Mouse (Mus musculus) layer of hippocampus, adult 18-20 months (tissue): ENCODE data around the gene Gm28053. TPM values are rescaled to one million over a fixed set of nuclear protein-coding genes. Genes with fewer than 3 reads are reported as not detected.
"Not testable (repeated sequence)": the region's sequence is repeated elsewhere in the genome, so short reads cannot be mapped to it uniquely, and the experiment has no call there.

ENCODE experiments used
- DNase-seq, 2 experiments: peaks; one replicate each; pipeline ENCODE4 v3.0.0; 2022; ENCODE audit warnings: low spot score in 2 of 2
- long read RNA-seq: library from polyadenylated mRNA; stranded (forward); transcript quantifications from one replicate; pipeline ENCODE4 v2.0.0, GENCODE M21; 2021
- total RNA-seq, 2 experiments: library from RNA; stranded (reverse); gene quantifications; 2 replicates each; pipeline ENCODE4 v1.2.3; 2021

Gene Gm28053
- 1 to 10 TPM in 1 of 2 experiments, not detected in 1; 1.9 TPM for total RNA-seq
- long read RNA-seq = 0 reads

DNA sequence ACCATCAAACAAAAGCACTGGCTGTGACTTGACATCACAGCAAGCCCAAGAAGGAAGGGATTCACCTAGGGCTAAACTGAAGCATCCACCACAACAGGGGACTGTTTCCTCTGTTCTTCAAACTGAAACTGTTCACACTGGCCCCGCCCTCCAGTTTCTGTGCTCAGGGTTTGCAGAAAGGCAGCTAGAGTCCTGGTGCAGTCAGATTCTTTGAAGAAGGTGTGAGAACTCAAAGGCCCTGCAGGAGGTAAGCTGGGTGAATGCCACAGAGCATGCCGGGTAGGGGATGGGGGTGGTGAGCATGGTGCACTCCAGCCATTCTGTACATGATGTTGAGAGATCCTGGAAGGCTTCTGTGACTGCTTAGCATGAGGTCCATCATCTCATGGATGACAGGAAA lies at the start of gene Gm28053, which contains the start of gene Gimap7:
TSS of gene Gm28053 (plus strand) at position 153 of the 400 bp plus-strand sequence.
TSS of gene Gimap7 (plus strand) at position 167 of the 400 bp plus-strand sequence.
- no peak for DNase-seq

DNA sequence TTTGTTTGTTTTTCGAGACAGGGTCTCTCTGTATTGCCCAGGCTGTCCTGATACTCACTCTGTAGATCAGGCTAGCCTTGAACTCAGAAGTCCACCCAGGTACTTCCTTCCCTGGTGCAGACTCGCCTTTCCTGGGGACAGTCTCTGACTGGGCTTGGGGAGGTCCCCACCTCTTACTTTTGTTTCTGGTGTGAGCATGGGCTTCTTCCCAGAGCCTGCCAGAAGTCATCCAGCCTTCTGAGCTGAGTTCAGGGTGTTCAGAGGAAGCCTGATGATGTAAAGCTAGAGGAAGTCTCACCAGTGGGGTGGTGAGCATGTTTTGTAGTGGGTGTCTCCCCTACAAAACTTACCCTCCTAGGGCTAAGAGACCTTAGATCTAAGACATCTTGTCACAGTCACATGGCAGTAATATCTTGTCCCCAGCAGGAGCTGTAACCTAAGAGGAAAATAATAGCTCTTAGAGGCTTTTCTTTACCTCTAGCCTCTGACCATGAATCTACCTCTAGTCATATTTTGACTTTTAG lies 48.9 kb upstream of the Gm28053 start:
- no peak for DNase-seq

DNA sequence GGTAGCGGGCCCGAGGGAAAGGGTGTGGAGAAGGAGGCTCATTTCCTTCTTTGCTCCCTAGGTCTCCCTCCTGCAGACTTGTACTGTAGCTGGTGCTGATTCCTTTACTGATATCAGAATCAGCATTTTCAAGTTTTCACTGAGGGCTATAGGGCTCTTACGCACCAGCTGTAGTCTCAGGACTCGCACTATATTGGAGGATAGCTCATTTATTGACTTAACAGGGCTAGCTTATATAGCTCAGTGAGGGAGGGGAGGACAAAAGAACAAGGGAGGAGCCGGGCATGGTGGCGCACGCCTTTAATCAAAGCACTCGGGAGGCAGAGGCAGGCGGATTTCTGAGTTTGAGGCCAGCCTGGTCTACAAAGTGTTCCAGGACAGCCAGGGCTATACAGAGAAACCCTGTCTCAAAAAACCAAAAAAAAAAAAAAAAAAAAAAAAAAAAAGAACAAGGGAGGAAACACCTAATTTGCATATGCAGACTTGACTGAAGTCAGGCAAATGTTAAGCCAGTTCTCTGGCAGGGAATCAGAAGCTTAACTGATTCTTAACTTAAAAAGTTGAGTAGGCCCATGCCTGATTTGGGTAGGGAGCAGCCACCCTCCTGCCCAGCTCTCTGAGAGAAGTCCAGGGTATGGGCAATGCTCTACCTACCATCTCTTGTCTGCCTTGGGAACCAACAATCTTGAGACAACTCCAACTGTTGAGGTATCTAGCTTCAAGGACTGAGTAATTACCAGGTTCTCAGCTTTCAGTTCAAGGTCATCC lies 43.9 kb upstream of the Gm28053 start:
- DNase-seq = no peak

DNA sequence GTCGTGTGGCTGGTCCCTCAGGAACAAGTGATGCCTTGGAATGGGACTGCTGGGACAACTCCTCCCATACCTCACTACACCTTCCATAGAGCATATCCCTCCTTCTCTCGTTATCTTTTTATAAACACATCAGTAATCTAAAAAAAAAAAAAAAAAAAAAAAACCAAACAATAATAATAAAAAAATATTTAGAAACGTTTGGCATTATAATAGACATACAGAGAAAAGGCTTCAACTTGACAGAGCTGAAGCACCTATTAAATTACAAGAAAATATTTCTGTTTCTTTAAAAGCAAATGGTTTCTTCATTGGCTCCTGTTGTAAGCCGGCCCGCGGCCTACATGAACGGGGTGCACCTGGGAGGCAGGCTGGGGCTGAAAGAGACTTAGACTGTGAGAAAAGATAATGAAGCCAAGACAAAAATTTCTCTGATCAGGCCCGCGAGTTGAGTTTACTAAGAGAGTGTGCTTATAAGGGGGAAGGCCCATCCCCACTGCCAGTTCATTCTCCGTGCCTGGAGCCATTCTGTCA lies 42.9 kb upstream of the Gm28053 start:
- DNase-seq = no peak

DNA sequence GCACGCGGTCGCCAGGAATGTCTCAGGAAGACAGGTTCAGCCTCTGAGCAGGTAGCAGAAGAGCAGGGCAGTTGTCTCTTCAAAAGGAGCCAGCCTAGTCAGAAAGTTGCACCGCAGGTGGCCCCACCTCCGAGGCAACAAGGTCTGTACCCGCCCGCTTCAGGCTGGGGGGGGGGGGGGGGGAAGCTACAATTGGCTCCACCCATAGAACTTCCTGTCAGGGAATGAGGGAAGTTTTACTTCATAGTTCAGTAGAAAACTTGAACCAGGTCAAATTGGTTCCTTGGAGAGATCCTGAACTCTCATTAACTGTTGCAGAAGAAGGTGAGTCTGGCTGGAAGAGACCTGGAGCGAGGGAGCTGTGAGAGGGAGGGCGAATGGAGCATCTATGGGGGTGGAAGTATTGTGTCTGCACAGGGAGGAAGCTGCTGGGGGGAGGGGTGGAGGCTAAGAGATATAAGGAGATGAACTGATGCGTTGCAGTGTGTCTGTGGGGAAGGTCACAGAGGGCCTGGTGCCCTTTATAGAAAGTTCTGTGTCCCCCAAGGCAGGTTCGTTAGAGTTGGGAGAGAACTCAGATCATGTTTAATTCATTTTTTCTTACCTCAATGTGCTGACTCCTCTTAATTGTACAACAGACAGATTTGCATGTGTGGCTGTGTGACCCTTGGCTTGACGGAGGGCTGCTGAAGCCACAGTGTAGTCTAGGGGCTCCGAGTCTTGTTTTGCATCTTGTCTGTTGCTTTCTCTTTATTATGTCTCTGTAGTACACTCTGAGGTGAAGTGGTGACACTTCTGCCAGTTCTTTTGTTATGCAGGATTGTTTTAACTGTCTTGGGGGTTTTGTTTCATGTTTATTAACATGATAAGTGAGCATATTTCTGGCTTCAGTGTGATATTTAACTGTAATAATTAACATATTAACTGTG lies 42.2 kb upstream of the Gm28053 start, which contains the start of gene Gimap9:
TSS of gene Gimap9 (plus strand) at position 199 of the 929 bp plus-strand sequence.
- DNase-seq = no peak

DNA sequence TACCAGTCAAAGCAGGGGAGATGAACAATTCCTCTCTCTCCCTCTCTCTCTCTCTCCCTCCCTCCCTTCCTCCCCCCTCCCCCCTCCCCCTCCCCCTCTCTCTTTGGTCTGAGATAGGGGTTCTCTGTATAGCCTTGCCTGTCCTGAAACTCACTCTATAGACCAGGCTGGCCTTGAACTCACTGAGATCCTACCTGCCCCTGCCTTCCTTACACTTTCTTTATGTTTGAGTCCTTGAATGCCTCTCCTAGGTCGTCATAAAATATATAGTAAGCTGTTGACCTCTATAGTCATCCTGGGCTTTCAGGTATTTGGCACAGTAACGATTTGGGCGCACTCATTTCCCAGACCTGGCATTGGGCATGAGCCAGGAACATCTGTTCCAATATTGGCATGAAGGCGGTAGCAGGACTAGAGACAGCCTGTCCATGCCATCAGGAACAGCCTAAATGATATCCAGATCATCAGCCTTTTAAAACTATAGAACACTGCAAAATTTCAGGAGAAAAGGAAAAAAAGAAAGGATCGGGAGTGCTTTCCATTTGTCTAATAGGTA lies 41.5 kb upstream of the Gm28053 start:
- DNase-seq = no peak

DNA sequence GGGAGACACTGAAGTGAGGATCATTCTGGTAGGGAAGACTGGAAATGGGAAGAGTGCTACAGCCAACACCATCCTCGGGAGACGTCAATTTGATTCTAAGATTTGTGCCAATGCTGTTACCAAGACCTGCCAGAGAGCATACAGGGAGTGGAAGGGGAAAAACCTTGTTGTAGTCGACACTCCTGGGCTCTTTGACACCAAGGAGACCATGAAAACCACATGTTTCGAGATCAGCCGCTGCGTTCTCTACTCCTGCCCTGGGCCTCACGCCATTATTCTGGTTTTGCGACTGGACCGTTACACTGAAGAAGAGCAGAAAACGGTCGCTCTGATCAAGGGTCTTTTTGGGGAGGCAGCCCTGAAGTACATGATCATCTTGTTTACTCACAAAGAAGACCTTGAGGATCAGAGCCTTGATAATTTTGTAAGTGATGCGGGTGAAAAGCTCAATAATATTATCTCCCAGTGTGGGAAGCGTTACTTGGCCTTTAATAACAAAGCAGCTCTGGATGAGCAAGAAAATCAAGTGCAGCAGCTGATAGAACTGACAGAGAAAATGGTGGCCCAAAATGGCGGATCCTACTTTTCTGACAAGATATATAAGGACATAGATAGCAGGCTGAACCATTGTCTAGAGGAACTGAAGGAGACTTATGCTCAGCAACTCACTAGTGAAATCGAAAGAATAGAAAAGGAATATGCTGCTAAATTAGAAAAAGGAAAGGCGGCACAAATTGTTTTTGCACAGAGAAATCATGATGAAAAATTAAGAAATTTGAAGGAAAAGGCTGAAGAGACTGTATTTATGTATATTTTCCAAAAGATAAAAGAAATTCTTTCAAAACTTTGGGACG lies 40.7 kb upstream of the Gm28053 start:
- DNase-seq = no peak

DNA sequence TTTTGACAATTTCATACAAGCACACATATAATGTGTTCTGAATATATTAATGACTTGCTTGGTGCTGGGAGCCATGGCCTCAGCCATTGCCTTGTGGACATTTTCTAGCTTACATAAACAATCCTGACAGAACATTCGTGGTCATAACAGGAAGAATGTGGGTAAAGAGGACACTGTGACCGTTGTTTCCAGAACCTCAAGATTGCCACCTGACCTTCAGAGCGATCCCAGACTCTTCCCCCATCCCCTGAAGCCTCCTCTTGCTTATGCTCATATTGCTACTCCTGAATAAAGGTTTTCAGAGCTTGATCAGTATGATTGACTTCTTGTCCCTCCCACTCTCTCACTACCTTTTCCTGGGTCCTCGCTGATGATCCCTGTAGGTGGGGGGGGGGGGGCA lies 40.0 kb upstream of the Gm28053 start:
- no peak for DNase-seq

DNA sequence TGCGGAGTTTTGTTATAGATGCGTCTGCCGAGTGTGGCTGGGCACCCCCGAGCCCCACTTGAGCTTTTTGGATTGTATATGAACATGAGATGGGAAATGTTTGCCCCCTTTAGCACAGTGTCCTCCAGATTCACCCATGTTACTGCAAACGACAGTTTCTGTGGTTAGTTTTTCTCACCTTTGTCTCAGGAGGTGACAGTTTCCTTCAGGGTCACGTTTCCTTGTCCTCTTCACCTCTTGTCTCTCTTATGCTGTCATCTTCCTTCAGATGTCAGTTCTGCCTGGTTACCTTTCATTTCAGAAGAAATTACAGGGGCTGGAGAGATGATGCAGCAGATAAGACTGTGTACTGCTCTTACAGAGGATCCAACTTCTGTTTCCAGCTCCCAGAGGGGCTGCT lies 38.7 kb upstream of the Gm28053 start:
- DNase-seq = no peak

DNA sequence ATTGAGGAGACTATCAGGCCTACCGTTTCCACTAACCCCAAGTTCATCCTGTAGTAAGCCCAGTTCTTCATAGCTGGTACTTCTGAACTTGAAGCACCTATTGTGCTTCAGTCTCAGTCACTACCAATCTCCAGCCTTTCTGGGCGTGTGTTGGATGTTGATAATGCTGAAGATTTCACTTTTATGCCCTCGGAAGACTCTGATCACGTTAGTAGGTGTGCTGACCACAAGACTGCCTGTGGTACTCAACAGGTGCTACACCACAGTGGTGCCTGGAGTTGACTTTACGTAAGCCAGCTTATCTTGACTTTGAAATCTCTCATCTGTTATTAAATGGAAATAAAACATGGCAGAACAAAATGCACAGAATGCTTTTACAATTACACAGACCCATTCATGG lies 38.0 kb upstream of the Gm28053 start:
- DNase-seq = no peak

DNA sequence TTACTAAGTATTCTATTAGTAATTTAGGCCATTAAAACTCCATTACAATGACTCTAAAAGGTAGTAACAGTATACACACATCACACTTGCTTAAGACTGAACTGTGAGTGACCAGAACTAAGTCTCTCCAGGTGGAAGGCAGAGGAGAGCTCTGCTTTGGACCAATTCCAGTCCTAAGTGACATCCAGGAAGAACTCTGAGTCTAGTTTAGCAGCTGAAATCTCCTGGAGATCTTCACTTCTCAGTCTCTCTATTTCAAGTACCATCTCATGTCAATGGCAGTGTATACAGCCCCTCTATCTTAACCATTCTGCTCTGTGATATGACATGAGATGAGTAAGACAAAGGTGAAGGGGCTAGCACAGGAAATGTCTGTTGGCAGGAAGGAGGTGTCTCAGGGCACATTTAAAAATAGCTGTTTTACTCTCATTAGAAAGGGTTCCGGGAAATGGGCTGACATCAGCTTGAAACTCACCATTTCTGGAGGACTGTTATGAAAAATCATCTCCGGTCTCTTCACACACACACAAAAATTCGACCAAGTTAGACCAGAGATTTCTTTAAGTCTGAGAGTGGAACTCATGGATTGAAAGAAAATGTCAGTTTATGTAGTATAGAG lies 36.8 kb upstream of the Gm28053 start:
- no peak for DNase-seq

DNA sequence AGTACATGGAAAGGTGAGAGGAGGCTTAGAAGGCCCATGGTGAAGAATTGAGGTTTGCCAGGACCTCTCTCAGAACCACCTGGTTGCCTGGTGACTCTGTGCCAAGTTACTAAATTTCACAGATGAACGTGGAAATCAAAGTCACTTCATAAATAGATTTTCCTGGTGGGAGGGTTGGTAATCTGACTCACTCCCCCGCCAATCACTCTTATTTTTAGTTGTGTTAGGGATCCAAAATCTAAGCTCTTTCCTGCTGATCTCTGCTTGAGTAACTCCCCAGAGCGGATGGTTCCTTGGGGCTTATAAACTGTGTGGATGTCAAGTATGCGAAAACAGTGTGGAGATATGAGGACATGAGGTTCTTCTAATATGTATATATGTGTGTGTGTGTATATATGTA lies 36.1 kb upstream of the Gm28053 start:
- DNase-seq = peak in 1 of 2 experiments; percentile 25

DNA sequence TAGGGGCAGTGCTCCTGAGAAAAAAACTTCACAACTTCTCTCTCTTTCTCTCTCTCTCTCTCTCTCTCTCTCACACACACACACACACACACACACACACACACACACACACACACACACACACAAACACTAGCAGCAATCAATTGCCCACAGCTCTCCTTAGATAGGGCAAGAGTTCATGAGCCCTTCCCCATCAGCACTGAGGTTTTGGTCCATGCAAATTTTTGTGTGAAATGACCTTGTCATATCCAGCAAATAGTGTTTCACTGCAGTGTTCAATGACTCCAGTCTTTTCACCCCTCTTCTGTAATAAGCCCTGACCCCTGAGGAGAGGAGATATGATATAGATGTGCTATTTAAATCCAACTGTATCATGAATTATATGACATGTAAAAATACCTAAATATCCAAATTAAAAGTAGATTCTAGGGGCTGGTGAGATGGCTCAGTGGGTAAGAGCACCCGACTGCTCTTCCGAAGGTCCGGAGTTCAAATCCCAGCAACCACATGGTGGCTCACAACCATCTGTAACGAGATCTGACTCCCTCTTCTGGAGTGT lies 35.1 kb upstream of the Gm28053 start:
- DNase-seq = not testable (repeated sequence)

DNA sequence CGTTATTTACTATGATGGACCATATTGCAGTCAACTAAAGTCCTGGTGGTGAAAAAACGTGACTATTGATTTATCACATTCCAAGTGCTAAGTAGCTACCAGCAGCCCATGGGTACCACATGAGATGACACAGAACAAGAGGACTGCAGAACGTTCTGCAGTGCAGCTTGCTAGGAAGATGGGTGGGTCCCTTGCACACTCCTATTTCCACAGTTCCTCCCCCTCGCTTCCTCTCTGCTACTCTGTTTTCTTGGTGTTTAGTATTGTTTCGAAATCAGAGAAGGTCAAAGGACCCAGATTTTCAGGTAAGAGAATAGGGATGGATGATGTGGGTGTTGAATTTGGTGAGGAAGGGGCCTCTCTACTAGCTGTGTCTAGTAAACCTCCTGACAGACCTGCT lies 34.1 kb upstream of the Gm28053 start, which contains the start of gene Gimap4:
TSS of gene Gimap4 (plus strand) at position 231 of the 400 bp plus-strand sequence.
- DNase-seq = no peak

DNA sequence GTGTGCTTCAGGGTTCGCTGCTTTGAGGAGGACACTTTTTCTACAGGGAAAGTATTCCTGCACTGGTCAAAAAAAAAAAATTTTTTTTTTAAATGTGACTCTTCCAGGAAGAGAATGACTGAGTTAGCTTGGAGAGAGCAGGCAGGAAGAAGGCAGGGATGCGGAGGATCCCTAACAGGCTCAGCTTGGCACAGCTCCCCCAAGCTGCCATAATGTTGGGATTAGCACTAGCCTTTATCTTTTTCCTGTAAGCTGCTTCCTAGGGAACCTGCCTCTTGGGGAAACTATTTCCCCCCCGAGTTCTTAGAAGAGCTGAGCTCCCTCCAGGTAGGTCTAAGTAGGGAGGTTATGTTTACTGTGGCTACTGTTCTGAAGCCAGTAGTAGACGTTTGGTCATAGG lies 33.6 kb upstream of the Gm28053 start:
- DNase-seq = no peak

DNA sequence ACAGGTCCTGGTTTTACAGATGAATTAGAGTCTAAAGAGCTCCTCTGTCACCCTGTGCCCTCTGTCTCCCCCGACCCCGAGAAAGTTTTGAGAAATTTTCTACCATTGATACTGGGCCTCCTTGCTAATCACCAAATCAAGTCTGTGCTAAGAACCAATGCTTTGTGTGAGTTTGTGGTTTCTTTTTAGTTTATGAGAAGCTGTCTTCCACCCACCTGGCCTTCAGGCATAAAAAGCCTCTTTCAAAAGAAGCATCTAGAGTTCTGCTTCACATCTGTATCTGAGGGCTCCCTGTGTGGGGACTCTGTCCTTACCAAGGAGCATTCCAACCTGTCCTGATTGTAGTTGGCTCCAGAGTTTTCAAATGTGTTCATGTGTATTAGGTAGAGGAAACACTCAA lies 33.2 kb upstream of the Gm28053 start:
- no peak for DNase-seq

DNA sequence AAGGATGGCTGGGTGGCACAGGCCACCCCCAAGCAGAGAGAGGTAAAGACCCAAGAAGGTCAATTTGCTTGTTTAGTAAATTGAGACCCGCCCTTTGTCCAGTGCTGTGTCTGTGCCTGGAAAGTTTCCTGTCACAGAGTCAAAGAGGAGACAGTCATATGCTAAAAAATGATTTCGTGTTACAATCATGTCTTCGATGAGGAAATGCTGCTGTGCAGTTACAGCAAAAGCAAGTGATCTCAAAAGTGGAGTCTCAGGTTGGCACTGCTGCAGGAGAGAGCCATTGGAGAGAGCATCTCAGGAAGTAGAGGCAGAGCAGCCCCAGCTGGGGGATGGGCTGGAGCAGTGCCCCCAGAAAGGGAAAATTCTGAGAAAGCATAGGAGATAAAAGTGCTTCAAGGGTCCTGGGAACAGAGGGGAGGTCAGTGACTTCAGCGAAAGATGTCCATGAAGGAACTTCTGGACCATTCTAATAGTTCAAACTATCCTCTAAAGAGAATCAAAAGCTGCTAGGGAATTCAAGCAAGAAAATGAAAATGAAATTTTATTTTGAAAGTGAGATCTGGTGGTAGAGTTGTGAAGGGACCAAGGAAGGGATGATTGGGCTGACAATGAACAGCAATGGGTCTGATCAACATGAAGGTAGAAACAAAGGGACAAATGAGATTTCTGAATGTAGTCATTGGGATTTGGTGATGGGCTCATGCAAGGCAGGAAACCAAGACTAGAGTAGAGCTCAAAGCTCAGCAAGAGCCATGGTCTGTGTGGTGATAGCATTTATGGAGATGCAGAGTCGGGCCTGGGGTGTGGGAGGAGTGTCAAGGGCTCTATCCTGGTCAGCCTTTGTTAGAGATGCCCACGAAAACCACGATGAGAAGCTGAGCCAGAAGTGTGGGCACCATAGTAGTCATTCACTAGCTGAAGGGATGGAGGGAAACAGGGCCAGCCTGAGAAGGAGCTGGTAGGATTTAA lies 32.4 kb upstream of the Gm28053 start:
- no peak for DNase-seq

DNA sequence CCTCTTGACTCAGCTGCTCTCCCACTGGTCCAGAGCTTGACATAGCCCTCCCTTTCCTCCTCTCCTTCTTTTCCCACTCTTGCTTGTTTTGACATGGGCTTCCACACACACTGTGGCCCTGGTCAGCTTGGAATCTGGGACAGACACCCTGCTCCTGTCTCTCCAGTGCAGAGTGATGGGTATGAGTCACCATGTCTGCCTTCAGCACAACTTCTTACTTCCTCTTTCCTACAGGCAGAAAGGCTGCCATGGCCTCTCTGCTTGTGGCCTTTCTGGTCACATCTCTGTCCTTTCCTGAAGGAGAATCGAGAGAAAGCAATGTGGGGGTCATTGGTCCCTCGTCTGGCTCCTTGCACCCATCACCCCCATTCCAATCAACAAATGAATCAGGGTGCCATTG lies 31.3 kb upstream of the Gm28053 start:
- no peak for DNase-seq
